Mouse (Mus musculus): ENCODE results near the gene Tmem150a. TPM values are rescaled to one million over a fixed set of nuclear protein-coding genes. Genes with fewer than 3 reads are reported as not detected.

Gene Tmem150a
- polyA plus RNA-seq, 1 experiment = 13.0 TPM

DNA sequence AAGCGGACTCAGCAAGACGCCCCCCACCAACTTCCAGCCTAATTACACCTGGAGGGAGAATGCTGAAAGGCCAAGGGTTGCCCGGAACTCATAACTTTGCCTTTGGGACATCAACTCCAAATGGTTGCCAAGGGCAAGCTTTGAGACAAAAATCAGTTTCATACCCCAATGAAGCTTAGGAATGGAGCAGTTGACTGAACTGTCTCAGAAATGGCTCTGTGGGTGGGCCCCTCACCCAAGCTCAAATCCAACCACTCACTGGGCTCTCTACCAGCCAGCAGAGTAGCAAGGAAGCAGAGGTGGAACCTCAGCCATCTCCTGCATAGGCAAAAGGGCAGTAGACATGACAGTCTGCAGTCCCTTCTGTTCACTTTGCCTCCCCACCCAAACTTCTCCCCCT lies 32.6 kb downstream of the Tmem150a start:
- no peak overlapping the region for H3K27ac ChIP-seq (ENCODE audit: insufficient read depth, low read length)

DNA sequence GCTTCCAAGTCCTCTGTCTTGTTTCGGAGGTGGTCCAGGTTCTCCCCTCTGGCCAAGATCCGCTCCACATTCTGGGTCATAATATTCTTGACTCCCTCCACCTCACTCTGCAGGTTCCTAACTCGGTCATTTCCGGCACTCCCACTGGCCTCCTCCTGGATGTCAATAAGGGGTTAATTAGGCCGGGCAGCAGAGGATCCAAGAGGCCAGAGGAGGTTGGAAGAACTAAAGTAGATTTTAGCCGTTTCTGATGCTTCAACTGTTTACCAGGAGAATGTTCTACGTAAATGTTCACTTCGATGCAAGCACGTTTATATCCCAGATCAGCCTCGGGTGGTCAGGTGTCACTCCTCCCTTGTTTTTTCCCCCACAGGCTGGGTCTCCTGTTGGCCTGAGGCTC lies 33.0 kb downstream of the Tmem150a start:
- H3K9me3 ChIP-seq (replicated peaks; ENCODE audit: control insufficient read depth, insufficient read depth, low read length, poor library complexity, severe bottlenecking) = no peaks in the 10 kb centered on the region
- no peak for TF ChIP-seq EP300 (IDR thresholded peaks at IDR 0.05; ENCODE audit: insufficient read depth, low read depth, low read length)
- TF ChIP-seq POLR2A (IDR thresholded peaks at IDR 0.05; ENCODE audit: insufficient read depth, low read length) = no peak
- no peak for TF ChIP-seq CTCF (IDR thresholded peaks at IDR 0.05; ENCODE audit: low read depth, low read length)
- H3K27me3 ChIP-seq (ENCODE audit: control insufficient read depth, insufficient read depth, low read length, poor library complexity, severe bottlenecking) = no peaks in the 10 kb centered on the region
- no peak overlapping the region for H3K27ac ChIP-seq (ENCODE audit: insufficient read depth, low read length)
- no peaks in the 10 kb centered on the region for H3K36me3 ChIP-seq (ENCODE audit: control insufficient read depth, insufficient read depth, low read length, poor library complexity, severe bottlenecking)
- no peak overlapping the region for H3K4me3 ChIP-seq (ENCODE audit: low read depth, low read length)
- H3K4me1 ChIP-seq (ENCODE audit: control insufficient read depth, insufficient read depth, low read length) = no peaks in the 10 kb centered on the region
- no peak overlapping the region for H3K9ac ChIP-seq (ENCODE audit: low read depth, poor library complexity, severe bottlenecking)

More for the DNA sequence above, 32.6 kb downstream of the Tmem150a start:
- no peaks in the 10 kb centered on the region for H3K4me1 ChIP-seq (ENCODE audit: control insufficient read depth, insufficient read depth, low read length)
- no peaks in the 10 kb centered on the region for H3K36me3 ChIP-seq (ENCODE audit: control insufficient read depth, insufficient read depth, low read length, poor library complexity, severe bottlenecking)
- no peaks in the 10 kb centered on the region for H3K9me3 ChIP-seq (replicated peaks; ENCODE audit: control insufficient read depth, insufficient read depth, low read length, poor library complexity, severe bottlenecking)
- no peak for TF ChIP-seq POLR2A (IDR thresholded peaks at IDR 0.05; ENCODE audit: insufficient read depth, low read length)
- TF ChIP-seq CTCF (IDR thresholded peaks at IDR 0.05; ENCODE audit: low read depth, low read length) = no peak
- no peak for TF ChIP-seq EP300 (IDR thresholded peaks at IDR 0.05; ENCODE audit: insufficient read depth, low read depth, low read length)
- H3K4me3 ChIP-seq (ENCODE audit: low read depth, low read length) = no peak overlapping the region
- H3K27me3 ChIP-seq (ENCODE audit: control insufficient read depth, insufficient read depth, low read length, poor library complexity, severe bottlenecking) = no peaks in the 10 kb centered on the region
- no peak overlapping the region for H3K9ac ChIP-seq (ENCODE audit: low read depth, poor library complexity, severe bottlenecking)

DNA sequence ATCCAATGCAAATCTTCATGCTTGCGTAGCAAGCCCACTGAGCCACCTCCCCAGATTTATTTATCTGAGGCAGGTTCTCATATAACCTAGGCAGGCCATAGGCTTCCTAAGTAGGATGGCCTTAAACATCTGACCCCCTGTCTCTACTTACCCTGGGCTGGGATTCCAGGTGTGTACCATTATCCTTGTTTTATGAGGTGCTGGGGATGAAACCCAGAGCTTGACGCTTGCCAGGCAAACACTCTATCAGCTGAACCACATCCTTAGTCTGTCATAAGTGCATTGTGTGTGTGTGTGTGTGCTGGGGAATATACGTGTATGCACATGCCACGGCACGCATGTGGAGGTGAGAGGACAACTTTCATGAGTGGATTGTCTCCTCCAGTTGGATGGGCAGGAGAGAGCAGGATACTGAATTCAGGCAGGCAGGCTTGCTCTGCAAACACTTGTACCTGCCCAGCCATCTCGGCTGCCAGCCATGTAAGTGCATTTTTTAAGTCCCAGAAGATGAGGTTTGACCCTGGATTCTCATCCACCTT lies 33.6 kb downstream of the Tmem150a start:
- Histone ChIP-seq H3K36me3 (ENCODE audit: control insufficient read depth, insufficient read depth, low read length, poor library complexity, severe bottlenecking) (no peaks in the 10 kb centered on the region), H3K9ac (ENCODE audit: low read depth, poor library complexity, severe bottlenecking) (no peak overlapping the region), H3K27ac (ENCODE audit: insufficient read depth, low read length) (no peak overlapping the region), H3K4me3 (ENCODE audit: low read depth, low read length) (no peak overlapping the region), H3K4me1 (ENCODE audit: control insufficient read depth, insufficient read depth, low read length) (no peaks in the 10 kb centered on the region), H3K27me3 (ENCODE audit: control insufficient read depth, insufficient read depth, low read length, poor library complexity, severe bottlenecking) (no peaks in the 10 kb centered on the region), H3K9me3 (replicated peaks; ENCODE audit: control insufficient read depth, insufficient read depth, low read length, poor library complexity, severe bottlenecking) (no peaks in the 10 kb centered on the region)
- TF ChIP-seq POLR2A (IDR thresholded peaks at IDR 0.05; ENCODE audit: insufficient read depth, low read length) (no peak), EP300 (IDR thresholded peaks at IDR 0.05; ENCODE audit: insufficient read depth, low read depth, low read length) (no peak), CTCF (IDR thresholded peaks at IDR 0.05; ENCODE audit: low read depth, low read length) (no peak)

DNA sequence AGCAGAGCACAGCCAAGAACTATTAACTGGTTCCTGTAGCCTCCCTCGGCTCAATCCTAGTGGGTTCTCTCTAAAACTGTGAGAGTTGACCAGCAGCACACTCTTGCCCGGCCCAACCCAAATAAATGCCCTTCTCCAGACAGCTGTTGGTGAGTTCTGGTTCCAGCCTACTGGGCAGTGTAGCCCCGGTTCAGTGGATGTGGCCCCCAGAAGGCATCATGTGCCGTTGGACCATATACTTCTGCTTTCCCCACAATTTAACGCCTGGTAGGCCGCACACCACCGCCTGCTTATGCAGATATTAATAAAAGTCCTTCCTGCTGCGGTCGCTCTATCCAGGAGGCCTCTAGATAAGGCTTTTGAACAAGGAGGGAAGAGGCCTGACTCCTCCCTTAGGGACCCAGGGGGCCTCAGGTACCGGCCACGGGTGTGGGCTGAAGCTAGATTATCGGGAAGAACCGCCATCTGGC lies 34.3 kb downstream of the Tmem150a start:
- Histone ChIP-seq H3K4me3 (ENCODE audit: low read depth, low read length) (peak overlapping the region; percentile 89), H3K27me3 (ENCODE audit: control insufficient read depth, insufficient read depth, low read length, poor library complexity, severe bottlenecking) (no peaks in the 10 kb centered on the region), H3K36me3 (ENCODE audit: control insufficient read depth, insufficient read depth, low read length, poor library complexity, severe bottlenecking) (no peaks in the 10 kb centered on the region), H3K9me3 (replicated peaks; ENCODE audit: control insufficient read depth, insufficient read depth, low read length, poor library complexity, severe bottlenecking) (no peaks in the 10 kb centered on the region), H3K27ac (ENCODE audit: insufficient read depth, low read length) (no peak overlapping the region; the same call in 1 of the 2 replicates), H3K4me1 (ENCODE audit: control insufficient read depth, insufficient read depth, low read length) (no peaks in the 10 kb centered on the region), H3K9ac (ENCODE audit: low read depth, poor library complexity, severe bottlenecking) (peak overlapping the region; percentile 56)
- TF ChIP-seq POLR2A (IDR thresholded peaks at IDR 0.05; ENCODE audit: insufficient read depth, low read length) = no peak
- TF ChIP-seq EP300 (IDR thresholded peaks at IDR 0.05; ENCODE audit: insufficient read depth, low read depth, low read length) = no peak
- TF ChIP-seq CTCF (IDR thresholded peaks at IDR 0.05; ENCODE audit: low read depth, low read length) = no peak

DNA sequence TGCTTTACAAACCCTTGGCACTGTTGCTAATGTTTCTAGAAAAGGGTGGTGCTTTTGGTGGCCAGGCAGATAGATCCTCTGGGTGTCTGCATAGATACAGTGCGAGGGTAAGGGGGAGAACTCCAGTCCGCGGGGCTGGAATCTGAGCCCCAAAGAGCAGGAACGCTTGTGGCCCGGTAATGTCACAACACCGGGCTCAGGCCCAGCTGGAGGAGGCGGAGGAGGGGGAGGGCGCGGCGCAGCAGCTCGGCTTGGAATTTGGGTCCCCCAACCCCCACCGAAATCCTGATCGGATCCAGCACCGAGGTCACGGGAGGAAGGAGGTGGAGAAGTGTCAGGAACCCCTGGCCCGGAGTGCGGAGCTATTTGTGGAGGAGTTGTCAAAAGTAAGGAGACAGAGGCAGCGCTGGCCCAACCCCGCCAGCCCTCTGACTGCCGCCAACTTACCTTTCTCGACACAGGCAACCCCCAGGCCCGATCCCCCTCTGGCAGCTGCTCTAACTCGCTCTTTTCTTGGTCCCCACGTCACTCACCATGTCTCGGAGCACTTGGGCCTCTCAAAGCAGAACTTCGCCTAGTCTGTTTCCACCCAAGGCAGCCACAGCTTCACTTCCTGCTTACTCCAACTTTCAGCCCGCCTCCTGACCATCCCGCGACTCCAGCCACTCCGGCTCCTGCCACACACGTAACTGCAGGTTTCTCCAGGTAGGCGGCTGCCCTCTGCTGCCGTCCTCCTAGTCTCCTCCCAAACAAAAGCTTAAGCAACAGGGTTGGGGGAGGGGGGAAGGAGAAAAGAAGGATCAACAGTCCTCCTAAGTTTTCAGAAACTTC lies 34.9 kb downstream of the Tmem150a start, which contains the start of gene Vamp8:
Gene Vamp8, minus strand, starts transcription at position 763 of the 831 bp plus-strand sequence.
- TF ChIP-seq CTCF (IDR thresholded peaks at IDR 0.05; ENCODE audit: low read depth, low read length) (peak; percentile 35), EP300 (IDR thresholded peaks at IDR 0.05; ENCODE audit: insufficient read depth, low read depth, low read length) (0 out of 2 replicates have a peak, but pooled peaks have one; percentile 32), POLR2A (IDR thresholded peaks at IDR 0.05; ENCODE audit: insufficient read depth, low read length) (no peak)
- peak within 1 kb of the TSS; percentile 89 for H3K4me3 ChIP-seq (ENCODE audit: low read depth, low read length)
- H3K9me3 ChIP-seq (replicated peaks; ENCODE audit: control insufficient read depth, insufficient read depth, low read length, poor library complexity, severe bottlenecking) = no peaks in the 10 kb centered on the region
- H3K36me3 ChIP-seq (ENCODE audit: control insufficient read depth, insufficient read depth, low read length, poor library complexity, severe bottlenecking) = no peaks in the 10 kb centered on the region
- H3K4me1 ChIP-seq (ENCODE audit: control insufficient read depth, insufficient read depth, low read length) = no peaks in the 10 kb centered on the region
- no peaks in the 10 kb centered on the region for H3K27me3 ChIP-seq (ENCODE audit: control insufficient read depth, insufficient read depth, low read length, poor library complexity, severe bottlenecking)
- peak within 1 kb of the TSS; percentile 36; the same call in 1 of the 2 replicates for H3K27ac ChIP-seq (ENCODE audit: insufficient read depth, low read length)
- H3K9ac ChIP-seq (ENCODE audit: low read depth, poor library complexity, severe bottlenecking) = peak within 1 kb of the TSS; percentile 56
